Mouse (Mus musculus) midbrain, postnatal 0 days (tissue): ENCODE results near the gene Disp1. TPM values are rescaled to one million over a fixed set of nuclear protein-coding genes. Genes with fewer than 3 reads are reported as not detected.
A peak's percentile ranks its signal among the peaks of the same experiment; 100 is the strongest.

Source experiments
- ATAC-seq: fragments of 200-750 bp; cut with Nextera tagmentation; 2 replicates; pipeline ENCODE4 v1.8.0; 2017; ENCODE audit warnings: moderate number of reproducible peaks, mild to moderate bottlenecking, moderate TSS enrichment, moderate library complexity; ENCODE audit not compliant: low FRiP score
- DNase-seq: peaks from one replicate; pipeline ENCODE4 v3.0.0-alpha.2; 2015; ENCODE audit warnings: low spot score
- H3K27ac ChIP-seq: fragments of 300-500 bp; sonication (generic); 2 replicates; pipeline ENCODE4 v1.5.1; 2014; ENCODE audit warnings: low read depth, mild to moderate bottlenecking, low read length, mixed read lengths
- H3K27me3 ChIP-seq: fragments of 300-500 bp; sonication (generic); 2 replicates; pipeline ENCODE4 v1.6.1; 2014; ENCODE audit warnings: low read length, control low read depth, mixed read lengths; ENCODE audit not compliant: insufficient read depth
- H3K36me3 ChIP-seq: fragments of 300-500 bp; sonication (generic); 2 replicates; pipeline ENCODE4 v1.6.1; 2014; ENCODE audit warnings: low read length, control low read depth, mixed read lengths; ENCODE audit not compliant: insufficient read depth
- H3K4me1 ChIP-seq: fragments of 300-500 bp; sonication (generic); 2 replicates; pipeline ENCODE4 v1.6.1; 2014; ENCODE audit warnings: mild to moderate bottlenecking, control low read depth, antibody characterized with exemption, low read length, mixed read lengths; ENCODE audit not compliant: insufficient read depth
- H3K4me2 ChIP-seq: fragments of 300-500 bp; sonication (generic); 2 replicates; pipeline ENCODE4 v1.6.1; 2014; ENCODE audit warnings: low read depth, mild to moderate bottlenecking, low read length, mixed read lengths; ENCODE audit not compliant: poor library complexity, severe bottlenecking
- H3K4me3 ChIP-seq: fragments of 300-500 bp; sonication (generic); 2 replicates; pipeline ENCODE4 v1.5.1; 2014; ENCODE audit warnings: low read depth, mild to moderate bottlenecking, low read length, moderate library complexity
- H3K9ac ChIP-seq: fragments of 300-500 bp; sonication (generic); replicated peaks from 2 replicates; pipeline ENCODE4 v1.6.1; 2014; ENCODE audit warnings: mild to moderate bottlenecking, low read length, moderate library complexity, mixed read lengths; ENCODE audit not compliant: poor library complexity, severe bottlenecking
- H3K9me3 ChIP-seq: fragments of 300-500 bp; sonication (generic); 2 replicates; pipeline ENCODE4 v1.6.1; 2016; ENCODE audit warnings: low read length, control low read depth
- CTCF ChIP-seq: IDR thresholded peaks from 2 replicates; pipeline ENCODE4 v1.5.1; 2016; ENCODE audit warnings: antibody characterized with exemption, mild to moderate bottlenecking
- WGBS: fragments of 180-500 bp; shearing (Covaris S2); extraction: QIAGEN DNeasy Blood & Tissue Kit; methylation state at CpG from one replicate; pipeline ENCODE4 v1.1.7; 2014; 5-methylcytosine and 5-hydroxymethylcytosine counted together
- polyA plus RNA-seq: library from polyadenylated mRNA; unstranded; fragments of >200 nt; fragmentation: Nextera tagmentation; extraction: Ambion mirVana; gene quantifications from 2 replicates; pipeline ENCODE4 v1.2.1, GENCODE M21; 2015
- total RNA-seq: library from RNA; depleted of rRNA; stranded (reverse); fragments of >200 nt; gene quantifications from 2 replicates; pipeline ENCODE4 v1.2.3, GENCODE M21; 2014

The Disp1 gene
- total and polyA plus RNA-seq, 2 experiments from 2014 or later, result 7.6 to 12.3 TPM

- no peak for TF ChIP-seq CTCF
- 64% methylated on average over 4 of the region's 4 CpGs for WGBS
These were observed 138.9 kb downstream of the Disp1 start for GRCm38 (mm10) chr1:183082436-183082835.

DNA sequence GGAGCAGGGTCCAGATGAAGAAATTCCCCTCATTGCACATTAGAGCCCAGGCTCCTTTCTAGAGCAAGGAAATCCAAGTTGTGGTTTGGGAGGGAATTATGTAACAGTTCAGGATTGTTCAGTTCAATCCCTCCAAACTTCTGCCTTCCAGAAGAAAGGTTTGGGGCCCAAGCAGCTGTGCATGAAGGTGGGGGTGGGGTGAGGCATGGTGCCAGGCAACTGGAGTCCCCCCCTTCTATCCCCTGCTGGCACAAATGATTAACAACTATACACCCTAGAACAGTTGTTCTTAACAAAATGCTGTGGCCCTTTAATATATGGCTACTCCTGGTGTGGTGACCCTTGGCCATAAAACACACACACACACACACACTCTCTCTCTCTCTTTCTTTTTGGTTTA, 140.2 kb downstream of the Disp1 start:
- no peak for TF ChIP-seq CTCF
- H3K9me3 ChIP-seq, result no peaks in the 10 kb centered on the region
- no peak overlapping the region for H3K9ac ChIP-seq
- H3K27ac ChIP-seq, result no peak overlapping the region
- no peak overlapping the region for H3K4me3 ChIP-seq
- peaks cover 9% of the 10 kb centered on the region; the same call in 1 of the 2 replicates for H3K36me3 ChIP-seq
- no peak for ATAC-seq
- no peak overlapping the region for H3K4me2 ChIP-seq
- H3K27me3 ChIP-seq, result no peaks in the 10 kb centered on the region
- H3K4me1 ChIP-seq, result no peaks in the 10 kb centered on the region
- DNase-seq, result no peak

More at GRCm38 (mm10) chr1:183082436-183082835, 138.9 kb downstream of the Disp1 start:
- H3K4me1 ChIP-seq, result no peaks in the 10 kb centered on the region
- ATAC-seq, result no peak
- no peaks in the 10 kb centered on the region for H3K9me3 ChIP-seq
- no peak overlapping the region for H3K4me2 ChIP-seq
- no peak overlapping the region for H3K27ac ChIP-seq
- DNase-seq, result no peak
- H3K36me3 ChIP-seq, result peaks cover 17% of the 10 kb centered on the region
- H3K27me3 ChIP-seq, result no peaks in the 10 kb centered on the region
- no peak overlapping the region for H3K9ac ChIP-seq
- H3K4me3 ChIP-seq, result no peak overlapping the region

GRCm38 (mm10) chr1:183075121-183075822, 146.1 kb downstream of the Disp1 start:
- 44% methylated on average over 15 of the region's 15 CpGs for WGBS
- no peak overlapping the region for H3K4me3 ChIP-seq
- TF ChIP-seq CTCF, result no peak
- H3K4me1 ChIP-seq, result no peaks in the 10 kb centered on the region
- no peak for DNase-seq
- 0 out of 2 replicates have a peak overlapping the region, but pooled peaks have one; percentile 0 for H3K27ac ChIP-seq
- H3K27me3 ChIP-seq, result no peaks in the 10 kb centered on the region
- H3K9ac ChIP-seq, result no peak overlapping the region
- H3K9me3 ChIP-seq, result no peaks in the 10 kb centered on the region
- H3K36me3 ChIP-seq, result no peaks in the 10 kb centered on the region
- H3K4me2 ChIP-seq, result no peak overlapping the region
- no peak for ATAC-seq

DNA sequence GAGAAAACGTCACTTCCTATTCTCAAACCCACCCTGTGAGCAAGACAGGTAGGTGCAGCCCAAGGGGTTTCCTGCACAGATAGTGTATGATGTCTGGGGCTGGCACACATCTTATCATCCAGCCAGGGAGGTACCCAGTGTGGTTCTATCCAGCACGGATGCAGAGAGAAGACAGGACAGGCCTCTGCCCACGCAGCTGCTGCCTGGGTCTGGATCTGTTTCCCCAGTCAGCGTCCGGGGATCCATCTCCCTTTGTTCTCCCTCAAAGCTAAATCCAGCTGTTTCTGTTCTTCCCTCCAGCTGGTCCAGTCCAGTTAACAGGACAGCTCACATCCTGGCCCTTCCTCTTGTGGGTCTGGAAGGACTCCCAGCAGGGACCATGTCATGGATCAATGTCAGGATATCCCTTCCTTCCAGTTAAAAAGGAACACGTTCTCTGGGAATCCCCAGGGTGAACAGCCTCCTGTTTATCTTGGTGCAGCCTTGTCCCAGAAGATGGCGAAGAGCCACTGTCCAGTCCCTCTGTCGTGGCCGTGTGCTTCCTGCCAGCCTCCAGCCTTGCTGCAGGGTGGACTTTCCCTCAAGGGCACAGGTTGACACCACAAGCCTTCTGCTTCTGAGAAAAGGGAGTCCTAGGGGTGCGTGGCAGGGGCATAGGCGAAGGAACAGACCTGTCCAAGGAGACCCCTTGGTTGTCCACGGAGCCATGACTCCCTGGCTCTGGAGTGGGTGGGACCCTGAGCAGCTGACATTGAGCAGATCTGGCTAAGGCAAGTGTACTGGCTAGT, 148.9 kb downstream of the Disp1 start:
- Histone ChIP-seq H3K4me1 (no peaks in the 10 kb centered on the region), H3K4me2 (no peak overlapping the region), H3K4me3 (no peak overlapping the region), H3K36me3 (no peaks in the 10 kb centered on the region), H3K27me3 (no peaks in the 10 kb centered on the region), H3K9me3 (no peaks in the 10 kb centered on the region), H3K27ac (no peak overlapping the region), H3K9ac (no peak overlapping the region)
- DNase-seq (no peak), ATAC-seq (no peak)
- no peak for TF ChIP-seq CTCF
- WGBS, result 69% methylated on average over 12 of the region's 12 CpGs

GRCm38 (mm10) chr1:183069954-183070649, 151.2 kb downstream of the Disp1 start:
- Histone ChIP-seq H3K4me2 (no peak overlapping the region), H3K4me3 (no peak overlapping the region), H3K9ac (no peak overlapping the region), H3K4me1 (no peaks in the 10 kb centered on the region), H3K9me3 (no peaks in the 10 kb centered on the region), H3K36me3 (no peaks in the 10 kb centered on the region), H3K27ac (no peak overlapping the region), H3K27me3 (no peaks in the 10 kb centered on the region)
- DNase-seq (no peak), ATAC-seq (no peak)
- no peak for TF ChIP-seq CTCF
- 64% methylated on average over 8 of the region's 8 CpGs for WGBS

- Histone ChIP-seq H3K27ac (no peak overlapping the region), H3K4me3 (no peak overlapping the region), H3K27me3 (no peaks in the 10 kb centered on the region), H3K36me3 (no peaks in the 10 kb centered on the region), H3K9ac (no peak overlapping the region), H3K4me1 (no peaks in the 10 kb centered on the region), H3K9me3 (no peaks in the 10 kb centered on the region), H3K4me2 (no peak overlapping the region)
- no peak for TF ChIP-seq CTCF
- peak; percentile 53 for DNase-seq
- ATAC-seq, result no peak
- 75% methylated on average over 7 of the region's 7 CpGs for WGBS
These were observed 153.5 kb downstream of the Disp1 start for GRCm38 (mm10) chr1:183067807-183068206.
